Mouse (Mus musculus) heart, postnatal 0 days (tissue): ENCODE results near the gene Wdr25.

Experiments used
- CTCF ChIP-seq: IDR thresholded peaks from 2 replicates; pipeline ENCODE4 v1.5.1; 2016; ENCODE audit warnings: antibody characterized with exemption, control low read depth, low read depth
- EP300 ChIP-seq: IDR thresholded peaks from 2 replicates; pipeline ENCODE4 v1.6.1; 2016; ENCODE audit warnings: antibody characterized with exemption, low read depth

- TF ChIP-seq CTCF (no peak), EP300 (no peak)
Observed at GRCm38 (mm10) chr12:109039311-109039710, 145.9 kb downstream of the Wdr25 start.
